Mouse (Mus musculus) layer of hippocampus, adult 2 months (tissue): ENCODE results near the gene Rnf34. TPM values are rescaled to one million over a fixed set of nuclear protein-coding genes. Genes with fewer than 3 reads are reported as not detected.

ENCODE experiments used
- DNase-seq, 2 experiments: peaks; one replicate each; pipeline ENCODE4 v3.0.0; 2022; ENCODE audit warnings: low spot score in 2 of 2
- H3K27ac ChIP-seq: fragments of 200-600 bp; 2 replicates; pipeline ENCODE4 v1.8.1; 2022
- H3K4me3 ChIP-seq: fragments of 200-600 bp; 2 replicates; pipeline ENCODE4 v1.8.1; 2022; ENCODE audit warnings: mild to moderate bottlenecking
- CTCF ChIP-seq: fragments of 200-600 bp; conservative IDR thresholded peaks from 2 replicates; pipeline ENCODE4 v1.8.1; 2022; ENCODE audit warnings: antibody characterized with exemption, mild to moderate bottlenecking, moderate library complexity
- total RNA-seq, 2 experiments: library from RNA; stranded (reverse); gene quantifications; 2 replicates each; pipeline ENCODE4 v1.2.3; 2021

The Rnf34 gene
- total RNA-seq, 2 experiments from 2014 or later, result 53.7 to 54.1 TPM

GRCm38 (mm10) chr5:122917982-122918711 lies 68.3 kb downstream of the Rnf34 start:
- no peak for TF ChIP-seq CTCF
- Histone ChIP-seq H3K27ac (no peak overlapping the region), H3K4me3 (no peak overlapping the region)
- no peak for DNase-seq

- no peak for DNase-seq
- H3K27ac ChIP-seq, result no peak overlapping the region
- no peak overlapping the region for H3K4me3 ChIP-seq
- TF ChIP-seq CTCF, result no peak
Measured at GRCm38 (mm10) chr5:122920557-122920956, 70.7 kb downstream of the Rnf34 start.

Other genes with a start within 250 kb of the Rnf34 start
- gene Ift81, start 235.5 kb upstream of the Rnf34 start, total RNA-seq, result 10 to 100 TPM; 36.0 to 38.4 TPM
- 1 to 10 TPM; 8.4 to 9.8 TPM for gene P2rx7, start 206.1 kb upstream of the Rnf34 start, total RNA-seq
- 10 to 100 TPM; 11.4 to 15.0 TPM for gene P2rx4, start 142.5 kb upstream of the Rnf34 start, total RNA-seq
- 100 to 1,000 TPM; 104 to 109 TPM for gene Camkk2, start 70.6 kb upstream of the Rnf34 start, total RNA-seq
- 100 to 1,000 TPM; 216 to 217 TPM for gene Anapc5, start 28.7 kb upstream of the Rnf34 start, total RNA-seq
- gene Kdm2b, start 139.8 kb downstream of the Rnf34 start, total RNA-seq, result 10 to 100 TPM; 35.0 to 36.7 TPM
- 10 to 100 TPM; 11.0 to 13.5 TPM for gene Orai1, start 165.0 kb downstream of the Rnf34 start, total RNA-seq
- gene Morn3, start 197.0 kb downstream of the Rnf34 start, total RNA-seq, result not detected
- gene Tmem120b, start 218.4 kb downstream of the Rnf34 start, total RNA-seq, result 10 to 100 TPM; 17.8 to 19.6 TPM